ENCODE assay signal across 10 mouse cellular contexts in the genomic region with DNA sequence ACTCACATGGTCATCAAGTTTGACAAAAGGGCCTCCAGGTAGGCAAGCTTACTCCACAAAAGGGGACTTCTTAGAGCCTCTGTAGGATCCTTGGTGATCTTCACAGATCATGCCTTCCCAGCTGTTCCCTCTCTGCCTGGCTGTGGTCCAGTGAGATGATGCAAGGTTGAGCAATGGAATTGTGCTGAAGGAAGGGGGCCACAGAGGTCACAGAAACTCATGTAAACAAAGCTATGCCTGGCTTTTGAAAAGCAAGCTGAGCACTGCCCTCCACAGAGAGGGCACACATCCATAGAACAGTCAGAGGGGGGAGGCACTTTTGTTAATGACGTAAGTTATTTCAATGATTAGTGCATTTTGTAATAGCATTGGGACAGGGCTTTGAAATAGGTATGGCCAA.
DNase-seq lines count a peak whose midpoint lies in the region; ATAC-seq lines count a peak whose summit lies in the region.
"Had no signal": no experiment of that assay in that cellular context is flagged by ENCODE, and none has a peak within 500 bp of the region (broad histone marks: within the 10 kb centered on the region; RNA-seq: fewer than 3 reads in every experiment).

No protein-coding gene starts in this region.

- no peak overlapping the region for H3K27ac ChIP-seq in forebrain, embryonic 11.5 days (ENCODE audit: low read depth, low read length)
- H3K27ac ChIP-seq in midbrain, embryonic 13.5 days, result no peak overlapping the region
- H3K27ac ChIP-seq: macrophage; stomach, embryonic 15.5 days had no signal

- peak; percentile 72 for DNase-seq in MN1 (ENCODE audit: low spot score)
- DNase-seq in adrenal gland, adult 8-10 months, result peak; percentile 67
- DNase-seq in heart, postnatal 25 days (ENCODE audit: low spot score), result peak; percentile 40
- DNase-seq in lung, postnatal 14 days, result peak; percentile 85
- no peak for DNase-seq in layer of hippocampus, postnatal 10 days (ENCODE audit: low spot score in 2 of 2)
- DNase-seq in forebrain, embryonic 11.5 days (ENCODE audit: low spot score), result no peak
- DNase-seq in natural killer cell, adult 2 months (ENCODE audit: low spot score in 2 of 2), result no peak

- no peaks in the 10 kb centered on the region for H3K9me3 ChIP-seq in forebrain, embryonic 11.5 days (ENCODE audit: control insufficient read depth, low read length)
- H3K9me3 ChIP-seq in midbrain, embryonic 13.5 days, result no peaks in the 10 kb centered on the region
- H3K9me3 ChIP-seq: stomach, embryonic 15.5 days had no signal

- H3K36me3 ChIP-seq in forebrain, embryonic 11.5 days (ENCODE audit: control insufficient read depth, insufficient read depth, low read length), result no peaks in the 10 kb centered on the region
- H3K36me3 ChIP-seq in midbrain, embryonic 13.5 days, result no peaks in the 10 kb centered on the region
- H3K36me3 ChIP-seq: stomach, embryonic 15.5 days had no signal

- H3K4me3 ChIP-seq in forebrain, embryonic 11.5 days (ENCODE audit: low read depth, low read length), result no peak overlapping the region
- no peak overlapping the region for H3K4me3 ChIP-seq in midbrain, embryonic 13.5 days (replicated peaks)
- H3K4me3 ChIP-seq: stomach, embryonic 15.5 days had no signal

- WGBS in forebrain, embryonic 11.5 days, result 86% methylated on average over 1 of the region's 1 CpGs
- 84% methylated on average over 1 of the region's 1 CpGs for WGBS in midbrain, embryonic 13.5 days

- H3K4me1 ChIP-seq in forebrain, embryonic 11.5 days (replicated peaks; ENCODE audit: control insufficient read depth, insufficient read depth, low read length), result no peaks in the 10 kb centered on the region
- no peaks in the 10 kb centered on the region for H3K4me1 ChIP-seq in midbrain, embryonic 13.5 days (replicated peaks)
- H3K4me1 ChIP-seq: stomach, embryonic 15.5 days had no signal

- H3K4me2 ChIP-seq in forebrain, embryonic 11.5 days (ENCODE audit: low read depth, low read length, severe bottlenecking), result no peak overlapping the region
- no peak overlapping the region for H3K4me2 ChIP-seq in midbrain, embryonic 13.5 days (replicated peaks)
- H3K4me2 ChIP-seq: stomach, embryonic 15.5 days had no signal

- H3K9ac ChIP-seq in forebrain, embryonic 11.5 days (ENCODE audit: low read length), result no peak overlapping the region
- no peak overlapping the region for H3K9ac ChIP-seq in midbrain, embryonic 13.5 days (replicated peaks)
- H3K9ac ChIP-seq: stomach, embryonic 15.5 days had no signal

- no peak for ATAC-seq in forebrain, embryonic 11.5 days (replicated peaks; ENCODE audit: low FRiP score)
- no peak for ATAC-seq in midbrain, embryonic 13.5 days

- H3K27me3 ChIP-seq in forebrain, embryonic 11.5 days (ENCODE audit: control insufficient read depth, insufficient read depth, low read length), result no peaks in the 10 kb centered on the region
- H3K27me3 ChIP-seq in midbrain, embryonic 13.5 days, result no peaks in the 10 kb centered on the region
- H3K27me3 ChIP-seq: stomach, embryonic 15.5 days had no signal

- intact Hi-C loops in heart, postnatal 25 days (cut with DNase I), result no loop called here

Comparison
In these comparisons a context has a peak if more than half of its experiments do, and no peak if none do; other contexts are left out.
1. DNase-seq: peak in MN1 (single experiment), adrenal gland, adult 8-10 months (single experiment), heart, postnatal 25 days (single experiment) and lung, postnatal 14 days (single experiment); none in layer of hippocampus, postnatal 10 days (0 of 2), forebrain, embryonic 11.5 days (single experiment) and natural killer cell, adult 2 months (0 of 2).